Mouse (Mus musculus): ENCODE measurements around the gene Arsg.
A peak's percentile ranks its signal among the peaks of the same experiment; 100 is the strongest.

The Arsg gene

DNA sequence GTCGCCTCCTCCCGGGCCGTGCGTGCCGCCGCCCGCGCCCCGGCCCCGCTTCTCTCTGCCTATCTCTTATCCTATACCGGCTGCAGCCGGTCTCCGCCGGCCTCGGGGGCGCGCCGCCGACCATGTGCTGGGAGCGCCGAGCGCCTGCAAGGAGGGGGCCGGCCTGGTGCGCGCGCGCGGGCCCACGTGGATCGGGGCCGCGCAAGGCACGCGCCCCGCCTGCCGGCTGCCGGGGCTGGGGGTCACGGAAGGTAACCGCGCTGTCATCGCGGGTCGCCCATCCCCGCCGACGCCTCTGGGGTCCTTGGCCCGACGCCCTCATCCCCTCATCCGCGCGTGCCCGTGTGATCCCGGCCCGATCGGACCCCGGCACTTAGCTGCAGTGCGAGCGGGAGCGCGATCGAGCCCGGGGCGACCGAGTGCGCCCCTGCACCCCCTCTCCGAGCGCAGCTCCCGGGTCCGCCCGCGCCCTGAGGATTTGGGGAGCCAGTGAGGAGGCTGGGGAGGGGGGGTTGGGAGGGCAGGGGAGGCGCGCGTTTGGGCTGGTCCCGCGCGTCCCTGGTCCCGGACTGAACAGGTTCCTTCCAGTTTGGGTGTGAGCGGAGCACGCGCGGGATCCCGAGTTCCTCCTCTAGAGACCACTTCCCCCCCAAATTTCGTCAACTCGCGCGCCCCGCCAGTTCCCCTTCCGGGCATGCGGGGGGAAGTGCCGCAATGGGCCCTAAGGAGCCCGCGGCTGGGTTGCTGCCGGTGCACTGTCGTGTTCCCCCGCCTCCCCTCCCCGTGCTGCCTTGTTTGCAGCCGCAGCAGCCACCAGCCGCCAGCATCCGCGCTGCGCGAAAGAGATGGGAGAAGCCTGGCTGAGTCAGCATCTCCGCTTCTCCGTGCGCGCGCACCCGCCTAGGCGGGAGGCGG is at the start of gene Arsg, which contains the start of gene Slc16a6:
Gene Arsg (plus strand): TSS at position 204 of the 915 bp plus-strand sequence.
Gene Slc16a6 (minus strand): TSS at position 428 of the 915 bp plus-strand sequence.
- peak; percentile 94 for DNase-seq (ENCODE audit: low read depth, low spot score)

DNA sequence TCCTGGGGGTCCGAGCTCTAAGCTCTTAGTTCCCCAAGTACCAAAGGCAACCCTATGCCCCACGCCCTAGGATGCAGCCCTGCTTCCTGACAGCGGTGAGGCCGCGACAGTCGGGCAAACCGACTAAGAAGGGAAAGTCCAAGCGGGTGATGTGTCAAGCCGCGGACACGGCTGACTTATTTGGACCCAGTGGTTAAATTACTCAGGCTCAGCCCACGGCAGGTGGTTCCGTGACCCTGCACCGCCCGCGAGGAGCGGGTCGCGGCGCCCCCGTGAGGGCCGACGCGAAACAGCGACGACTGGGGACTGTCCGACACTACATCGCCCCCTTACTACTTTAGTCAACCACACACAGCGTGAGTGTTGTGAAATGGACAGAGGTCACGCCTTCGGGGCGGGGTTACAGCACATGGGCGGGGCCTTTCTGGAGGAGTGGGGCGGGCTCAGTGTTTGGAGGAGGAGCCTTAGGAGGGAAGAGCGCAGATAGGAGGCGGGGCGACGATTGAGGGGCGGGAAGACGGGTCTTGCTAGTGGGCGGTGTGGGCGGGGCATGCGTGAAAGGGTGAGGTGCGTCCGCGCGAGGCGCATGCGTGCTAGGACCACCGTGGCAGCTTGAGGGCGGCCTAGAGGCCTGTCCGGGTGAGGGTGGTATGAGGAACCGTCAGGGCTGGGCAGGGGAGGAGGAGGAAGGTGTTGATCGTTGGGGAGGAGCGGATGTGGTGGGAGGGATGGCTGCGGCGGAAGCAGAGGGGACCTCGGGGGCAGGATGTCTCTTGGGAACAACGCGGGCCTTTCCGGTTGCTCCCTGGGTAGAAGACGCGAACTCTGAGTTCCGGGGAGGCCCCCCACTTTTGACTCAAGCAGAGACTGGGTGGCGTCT is 47.5 kb upstream of the Arsg start, which contains the start of gene Amz2:
Gene Amz2 (plus strand): TSS at position 555 of the 880 bp plus-strand sequence.
- peak; percentile 100 for DNase-seq (ENCODE audit: low read depth, low spot score)

DNA sequence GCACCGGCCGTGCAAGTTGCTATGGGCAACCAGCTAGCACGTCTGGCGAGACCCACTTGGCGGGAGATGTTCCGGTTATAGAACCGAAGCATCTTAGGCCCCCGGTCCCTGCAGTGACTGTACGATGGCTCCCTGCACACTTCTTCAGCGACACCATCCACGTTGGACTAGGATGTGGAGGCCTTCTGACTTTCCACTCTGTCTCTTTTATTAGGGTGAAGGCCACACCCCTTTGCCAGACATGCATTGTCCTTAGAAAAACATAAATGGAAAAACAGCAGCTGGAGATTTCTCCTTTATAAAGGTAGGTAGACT is 46.9 kb upstream of the Arsg start:
- DNase-seq (ENCODE audit: low read depth, low spot score): no peak

DNA sequence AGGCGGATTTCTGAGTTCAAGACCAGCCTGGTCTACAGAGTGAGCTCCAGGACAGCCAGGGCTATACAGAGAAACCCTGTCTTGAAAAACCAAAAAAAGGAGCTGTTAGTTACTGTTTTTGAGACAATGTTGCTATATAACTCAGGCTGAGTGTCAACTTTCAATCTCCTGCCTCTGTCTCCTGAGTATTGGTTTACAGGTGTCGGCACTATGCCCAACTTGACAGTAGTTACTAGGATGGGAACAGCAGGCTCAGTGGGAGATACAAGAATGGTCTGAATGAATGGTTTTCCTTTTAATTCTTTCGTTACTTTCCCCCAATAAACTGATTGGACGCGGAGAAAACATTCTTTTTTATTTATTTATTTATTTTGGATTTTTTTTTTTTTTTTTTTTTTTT is 45.8 kb upstream of the Arsg start:
- DNase-seq (ENCODE audit: low read depth, low spot score): no peak

DNA sequence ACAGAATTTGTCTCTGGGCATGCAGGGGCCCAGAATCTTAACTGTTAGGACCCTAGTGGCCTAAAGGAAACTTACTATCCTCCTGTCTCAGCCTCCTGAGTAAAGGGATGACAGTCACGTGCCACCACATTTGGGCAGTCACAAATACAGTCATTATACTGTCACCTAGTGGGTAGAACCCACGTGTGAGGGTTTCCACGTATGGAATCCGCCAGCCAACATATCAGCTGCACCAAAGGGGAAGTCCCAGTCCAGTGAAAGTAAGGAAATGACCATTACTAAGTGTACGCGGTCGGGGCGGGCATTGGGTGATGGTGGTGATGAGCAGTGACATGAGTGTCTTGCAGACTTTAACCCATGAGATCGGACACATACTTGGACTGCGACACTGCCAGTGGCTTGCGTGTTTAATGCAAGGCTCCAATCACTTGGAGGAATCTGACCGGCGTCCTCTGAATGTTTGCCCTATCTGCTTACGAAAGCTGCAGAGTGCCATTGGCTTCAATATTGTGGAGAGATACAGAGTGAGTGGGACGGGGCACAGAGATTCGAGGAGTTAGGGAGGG is 38.9 kb upstream of the Arsg start:
- peak; percentile 46 for DNase-seq (ENCODE audit: low read depth, low spot score)

DNA sequence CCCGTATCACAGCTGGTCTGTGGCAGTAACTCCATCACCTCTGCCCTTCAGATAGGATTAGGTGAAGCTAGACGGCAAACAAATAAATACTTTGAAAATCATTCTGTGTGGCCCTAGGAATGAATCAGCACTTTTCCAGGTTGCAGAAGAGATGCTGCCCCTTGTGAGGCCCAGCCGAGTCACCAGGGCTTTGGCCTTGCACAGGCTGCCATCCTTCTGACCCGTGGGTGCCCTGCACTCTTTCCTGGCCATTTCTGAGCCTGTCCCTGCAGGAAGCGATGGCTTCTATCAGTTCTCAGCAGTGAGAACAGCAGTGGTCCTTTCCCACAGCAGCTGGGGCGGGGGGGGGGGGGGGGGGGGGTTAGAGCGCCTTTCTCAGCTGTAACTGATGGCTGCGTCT is 36.3 kb upstream of the Arsg start:
- no peak for DNase-seq (ENCODE audit: low read depth, low spot score)

DNA sequence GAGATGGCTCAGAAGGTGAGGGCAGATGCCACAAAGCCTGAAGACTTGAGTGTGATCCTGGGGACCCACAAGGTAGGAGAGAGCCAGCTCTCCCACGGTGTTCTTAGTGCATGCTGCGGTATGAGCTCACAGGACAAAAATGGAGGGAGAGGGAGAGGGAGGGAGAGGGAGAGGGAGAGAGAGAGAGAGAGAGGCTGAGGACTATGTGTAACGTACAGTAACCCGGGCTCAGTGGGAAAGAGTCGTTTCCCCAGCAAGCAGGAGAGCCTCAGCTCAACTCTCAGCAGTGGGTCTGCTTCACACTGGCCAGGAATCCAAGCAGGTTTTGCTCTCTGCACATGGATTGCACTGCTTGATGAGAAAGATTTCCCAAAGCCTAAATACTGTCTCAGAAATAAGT is 34.0 kb upstream of the Arsg start:
- no peak for DNase-seq (ENCODE audit: low read depth, low spot score)

DNA sequence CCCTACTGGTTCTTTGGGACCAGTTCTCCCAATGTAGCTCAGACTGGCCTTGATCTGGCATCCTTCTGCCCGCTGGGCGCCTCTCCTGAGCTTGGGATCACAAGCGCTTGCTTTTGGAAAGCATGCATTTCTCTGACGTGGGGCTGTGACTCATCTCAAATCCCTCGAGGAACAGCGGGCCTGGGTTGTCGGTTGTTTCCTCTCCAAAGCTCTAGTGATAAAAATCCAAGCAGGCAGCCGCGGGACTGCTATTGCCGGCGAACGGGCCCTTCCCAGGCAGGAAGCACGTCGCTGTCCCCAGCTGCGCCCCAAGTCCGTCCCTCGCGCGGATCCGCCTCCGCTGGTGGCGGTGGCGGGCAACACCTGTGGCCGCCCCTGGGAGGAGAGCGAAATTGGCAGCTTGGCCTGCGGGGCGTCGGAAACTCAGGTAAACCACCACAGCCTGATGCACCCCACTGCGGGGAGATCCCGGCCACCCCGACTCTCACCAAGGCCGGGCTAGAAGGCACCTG is 33.3 kb upstream of the Arsg start:
- DNase-seq (ENCODE audit: low read depth, low spot score): peak; percentile 87

DNA sequence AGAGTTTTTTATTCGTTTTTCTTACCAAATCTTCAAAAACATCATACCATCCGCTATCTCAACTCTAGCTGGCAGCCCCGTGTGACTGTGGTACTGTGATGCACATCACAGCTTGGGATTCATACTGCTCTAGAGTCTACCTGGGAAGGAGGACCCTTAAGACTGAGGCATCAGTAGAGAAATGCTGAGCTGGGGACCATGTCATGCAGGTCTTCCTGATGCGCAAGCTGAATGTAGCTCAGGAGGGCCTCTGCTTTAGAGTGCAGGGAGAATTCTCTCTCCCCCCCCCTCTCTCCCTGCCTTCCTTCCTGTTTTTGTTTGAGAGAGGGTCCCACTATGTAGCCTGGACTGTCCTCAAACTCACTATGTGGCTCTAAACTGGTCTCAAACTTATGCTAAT is 32.5 kb upstream of the Arsg start:
- peak; percentile 40 for DNase-seq (ENCODE audit: low read depth, low spot score)

DNA sequence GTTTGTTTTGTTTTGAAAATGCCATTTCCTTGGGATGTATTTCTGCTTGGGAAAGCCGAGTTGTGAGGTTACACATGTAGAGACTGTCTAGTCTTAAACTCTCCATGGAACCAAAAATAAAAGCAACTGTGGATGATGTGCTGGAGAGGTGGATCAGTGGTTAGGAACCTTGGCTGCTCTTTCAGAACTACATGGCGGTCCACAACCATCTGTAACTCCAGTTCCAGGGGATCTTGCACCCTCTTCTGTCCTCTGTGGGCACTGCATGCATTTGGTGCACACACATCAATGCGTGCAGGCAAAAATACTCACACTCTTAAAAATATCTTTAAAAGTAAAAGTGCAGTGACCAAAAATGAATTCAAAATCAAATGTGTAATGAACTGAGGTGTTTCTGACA is 32.1 kb upstream of the Arsg start:
- peak; percentile 88 for DNase-seq (ENCODE audit: low read depth, low spot score)

DNA sequence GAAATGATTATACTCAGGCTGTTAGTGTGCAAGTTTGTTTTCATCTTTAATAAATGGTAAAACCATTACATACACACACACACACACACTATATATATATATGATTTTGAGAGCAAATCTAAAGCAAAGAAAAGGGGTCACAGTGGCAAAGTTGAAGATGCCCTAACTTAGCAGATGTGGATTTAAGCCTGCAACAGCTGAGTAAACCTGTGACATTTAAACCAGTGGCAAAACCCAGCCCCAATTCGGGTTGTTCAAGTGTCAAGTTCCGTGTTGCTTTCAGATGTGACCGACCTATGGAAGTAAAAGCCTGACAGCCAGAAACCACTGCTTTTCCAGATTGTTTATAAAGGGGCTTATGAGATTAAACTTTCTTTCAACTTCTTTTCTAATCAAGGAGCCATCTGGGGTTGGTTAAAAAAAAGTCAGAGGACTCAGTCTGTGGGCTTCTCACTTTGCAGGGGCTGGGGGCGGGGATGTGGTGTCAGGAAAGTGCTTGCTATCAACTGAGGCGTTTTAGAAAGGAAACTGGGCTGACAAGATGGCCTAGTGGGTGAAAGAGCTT is 30.9 kb upstream of the Arsg start:
- DNase-seq (ENCODE audit: low read depth, low spot score): no peak

DNA sequence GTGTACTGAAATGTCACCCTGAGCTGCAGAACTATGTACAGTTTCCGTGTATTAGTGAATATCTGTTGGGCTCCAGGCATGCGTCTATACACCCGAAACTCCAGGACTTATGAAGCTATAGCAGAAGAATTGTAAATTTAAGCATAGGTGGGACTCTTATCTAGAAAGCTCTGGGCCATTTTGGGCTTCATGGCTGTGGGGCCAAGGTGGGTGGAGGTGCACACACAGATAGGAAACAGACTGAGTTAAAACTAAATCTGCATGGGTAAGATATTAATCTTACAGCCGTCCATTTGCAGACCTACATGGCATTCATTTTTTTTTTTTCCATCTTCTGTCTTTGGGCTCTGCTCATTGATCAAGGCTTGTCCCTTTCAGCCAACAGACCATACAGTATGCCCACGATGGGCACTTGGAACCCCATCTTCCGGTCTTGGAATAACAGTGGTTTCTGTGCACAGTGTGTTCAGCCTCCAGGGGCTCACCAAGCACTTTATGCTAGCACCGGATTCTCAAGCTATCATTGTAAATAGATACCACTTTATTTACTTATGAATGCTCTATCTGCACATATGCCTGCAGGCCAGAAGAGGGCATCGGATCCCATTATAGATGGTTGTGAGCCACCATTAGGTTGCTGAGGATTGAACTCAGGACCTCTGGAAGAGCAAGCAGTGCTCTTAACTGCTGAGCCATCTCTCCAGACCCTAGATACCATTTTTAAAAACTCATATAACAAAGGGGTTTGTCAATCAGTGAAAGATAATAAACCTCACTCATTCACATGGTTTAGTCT is 29.5 kb upstream of the Arsg start:
- peak; percentile 34 for DNase-seq (ENCODE audit: low read depth, low spot score)

DNA sequence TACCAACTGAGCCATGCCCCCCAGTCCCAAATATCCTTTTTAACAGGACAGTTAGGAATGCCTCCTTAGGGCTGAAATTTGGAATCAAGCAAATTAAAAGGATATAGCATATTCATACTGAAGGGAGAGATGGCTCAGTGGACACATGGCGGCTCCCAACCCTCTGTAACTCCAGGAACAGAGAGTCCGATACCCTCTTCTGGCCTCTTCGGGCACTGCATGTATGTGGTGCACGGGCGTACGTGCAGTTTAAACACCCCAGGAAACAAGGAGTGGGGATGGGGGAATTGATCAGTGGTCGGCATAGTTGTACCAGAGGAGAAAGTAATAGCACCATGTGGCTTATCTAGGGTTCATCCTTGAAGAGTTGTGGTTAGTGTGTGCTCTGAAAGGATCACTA is 28.6 kb upstream of the Arsg start:
- DNase-seq (ENCODE audit: low read depth, low spot score): peak; percentile 59

DNA sequence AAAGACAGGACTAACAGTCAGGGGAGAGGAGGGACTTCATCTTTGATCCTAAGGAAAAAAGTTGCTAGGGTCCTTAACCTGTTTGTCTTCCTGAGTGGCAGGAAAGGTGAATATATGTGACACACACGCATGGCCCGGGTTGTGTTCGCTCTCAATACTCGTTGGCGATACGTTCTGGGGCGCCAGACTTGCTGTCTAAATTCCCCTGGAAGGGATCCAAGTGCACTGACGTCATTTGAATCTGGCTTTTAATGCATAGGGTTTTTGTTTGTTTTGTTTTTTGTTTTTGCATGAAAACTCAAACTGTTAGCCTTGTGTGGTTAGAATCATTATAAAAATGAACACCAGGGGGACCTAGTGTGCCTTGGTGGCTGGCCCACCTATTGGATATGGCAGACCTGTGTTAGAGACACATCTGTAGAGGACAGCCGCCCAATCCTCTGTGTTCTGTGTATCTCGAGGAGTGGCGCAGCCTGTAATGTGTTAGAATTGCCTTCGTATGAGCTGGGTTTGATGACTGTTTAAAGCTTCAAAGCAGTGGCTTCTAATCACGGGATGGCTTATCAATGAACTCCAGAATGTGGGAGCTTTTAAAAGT is 27.6 kb upstream of the Arsg start:
- DNase-seq (ENCODE audit: low read depth, low spot score): peak; percentile 83

DNA sequence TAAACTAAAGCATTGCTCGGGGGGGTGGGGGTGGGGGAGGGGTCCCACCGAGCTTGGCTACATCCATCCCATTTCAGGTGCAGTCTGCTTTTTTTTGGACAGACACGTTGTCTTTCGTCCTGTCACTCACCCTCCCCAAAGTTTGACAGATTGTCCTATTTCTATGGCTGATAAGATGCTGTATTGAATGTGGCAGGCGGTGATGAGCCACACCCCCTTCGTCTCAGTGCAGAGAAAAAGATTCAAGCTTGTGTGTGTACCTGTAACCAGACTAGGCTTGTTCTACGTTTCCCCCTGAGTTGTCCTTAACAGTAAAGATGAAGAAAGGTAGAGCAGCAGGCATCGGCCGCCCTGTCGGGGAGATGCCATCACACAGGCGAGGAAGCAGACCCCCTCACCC is 22.0 kb upstream of the Arsg start:
- no peak for DNase-seq (ENCODE audit: low read depth, low spot score)

DNA sequence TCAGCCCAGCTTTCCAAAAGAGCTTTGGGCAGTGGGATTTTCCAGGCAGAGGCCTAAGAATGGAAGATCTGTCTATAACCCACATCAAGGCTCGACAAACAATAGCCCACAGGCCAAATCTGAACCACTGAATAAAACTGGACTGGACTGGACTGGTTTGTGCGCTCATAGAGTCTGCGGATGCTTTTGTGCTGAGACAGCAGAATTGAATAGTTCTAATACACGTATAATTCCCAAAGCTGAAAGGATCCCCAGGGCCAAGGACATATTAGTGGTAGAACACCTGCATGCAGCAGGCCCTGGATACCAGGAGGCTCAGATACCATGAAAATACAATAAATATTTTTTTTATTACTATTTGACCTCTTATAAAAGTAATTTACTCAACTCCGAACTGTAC is 16.9 kb upstream of the Arsg start:
- no peak for DNase-seq (ENCODE audit: low read depth, low spot score)

DNA sequence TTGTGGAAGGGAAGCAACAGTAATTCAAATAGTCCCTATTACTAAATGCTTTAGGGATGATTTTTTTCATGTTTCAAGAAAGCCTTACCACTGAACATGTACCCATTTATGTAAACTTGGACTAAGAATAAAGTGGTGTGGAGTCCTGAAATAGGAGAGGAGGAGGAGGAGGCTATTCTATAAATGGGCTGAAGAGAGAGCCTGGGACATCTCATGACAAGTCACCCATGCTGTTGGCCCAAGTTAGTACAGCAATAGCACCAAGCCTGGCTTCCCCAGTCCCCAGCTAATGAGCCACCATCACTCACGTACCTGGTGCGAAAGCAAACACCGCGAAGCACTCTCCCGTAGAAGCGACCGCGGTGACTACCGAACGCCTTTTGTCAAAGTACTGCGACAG is 15.0 kb upstream of the Arsg start:
- no peak for DNase-seq (ENCODE audit: low read depth, low spot score)

DNA sequence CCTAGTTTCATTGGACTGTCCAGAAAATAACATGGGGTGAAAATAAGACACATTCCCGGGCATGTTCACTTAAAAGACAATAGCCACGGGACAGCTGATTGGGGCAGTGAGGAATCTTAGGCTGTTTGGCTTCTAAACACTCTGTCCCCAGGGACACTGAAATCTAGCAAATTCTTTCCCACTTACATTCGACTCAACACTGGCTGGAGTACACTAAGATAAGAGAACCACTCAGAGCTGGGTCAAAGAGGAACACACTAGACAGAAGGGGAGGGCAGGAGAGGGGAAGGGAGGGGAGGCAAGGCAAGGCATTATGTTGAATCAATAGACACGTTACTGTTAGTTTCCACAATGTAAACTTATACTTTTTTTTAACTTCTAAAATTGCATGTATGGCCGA is 12.6 kb upstream of the Arsg start:
- DNase-seq (ENCODE audit: low read depth, low spot score): no peak

DNA sequence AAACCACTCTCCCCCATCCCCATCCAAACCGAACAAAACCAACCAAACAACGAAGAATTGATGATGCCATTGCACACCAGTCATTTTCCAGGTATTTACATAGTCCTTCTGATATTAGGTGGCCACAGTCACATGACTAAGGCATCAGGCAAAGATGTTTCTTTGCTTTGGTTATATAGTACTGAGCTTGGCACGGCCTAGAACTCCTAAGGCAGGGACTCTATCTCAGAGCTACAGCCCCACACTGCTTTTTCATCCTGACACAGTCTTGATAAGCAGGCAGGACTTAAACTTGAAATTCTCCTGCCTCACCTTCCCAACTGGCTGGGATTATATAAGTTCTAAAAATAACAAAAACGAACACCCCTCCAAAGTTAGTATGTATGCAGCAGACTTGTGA is 8.1 kb upstream of the Arsg start:
- DNase-seq (ENCODE audit: low read depth, low spot score): no peak

DNA sequence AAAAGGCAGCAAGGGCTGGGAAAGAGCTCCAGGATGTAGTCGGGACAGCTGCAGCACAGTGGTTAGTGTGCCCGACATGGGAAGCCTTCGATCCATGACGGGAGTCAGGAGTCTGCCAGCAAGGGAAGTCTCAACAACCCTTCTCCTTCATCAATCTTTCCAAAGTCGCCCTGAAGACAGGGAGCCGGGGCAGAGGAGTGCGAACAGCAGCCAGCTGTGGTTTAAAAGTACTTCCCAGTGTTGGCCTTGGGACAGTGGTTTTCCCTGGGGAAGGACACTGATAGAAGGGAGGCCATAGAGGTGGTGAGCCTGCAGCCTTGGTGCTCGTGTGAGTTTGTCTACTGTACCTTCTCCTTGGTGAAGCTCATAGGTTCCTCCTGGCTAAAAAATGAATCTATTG is 6.2 kb upstream of the Arsg start:
- no peak for DNase-seq (ENCODE audit: low read depth, low spot score)

DNA sequence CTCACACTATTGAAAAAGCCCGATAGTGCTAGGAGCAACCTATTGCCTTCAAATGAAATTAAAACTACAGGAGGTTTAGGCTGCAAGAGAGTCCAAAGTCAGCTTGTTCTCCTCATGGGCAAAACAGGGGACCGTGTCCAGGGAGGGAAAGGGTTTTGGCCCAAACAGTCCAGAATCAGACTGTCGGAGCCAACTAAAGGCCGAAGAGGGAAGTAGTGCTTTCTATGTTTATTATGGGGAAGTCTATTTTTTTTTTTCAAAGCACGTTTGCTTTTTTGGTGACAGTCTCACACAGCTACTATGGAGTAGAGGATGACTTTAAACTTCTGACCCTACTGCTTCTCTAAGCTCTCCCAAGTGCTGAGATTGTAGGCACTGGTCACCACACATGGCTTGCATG is 5.0 kb upstream of the Arsg start:
- DNase-seq (ENCODE audit: low read depth, low spot score): no peak

Measured in CD4-positive, CD25-positive, alpha-beta regulatory T cell, adult 2 months (primary cell).